9 mouse cellular contexts compared by ENCODE assay signal in genomic region chr7:29471309-29471708, GRCm38 (mm10). TPM values are rescaled to one million over a fixed set of nuclear protein-coding genes. Genes with fewer than 3 reads are reported as not detected.
DNase-seq lines count a peak whose midpoint lies in the region; ATAC-seq and TF ChIP-seq lines count a peak whose summit lies in the region.
"Had no signal": no experiment of that assay in that cellular context is flagged by ENCODE, and none has a peak within 500 bp of the region (broad histone marks: within the 10 kb centered on the region; RNA-seq: fewer than 3 reads in every experiment).

No protein-coding gene starts in this region.

- no peak overlapping the region for H3K4me3 ChIP-seq in hindbrain, embryonic 13.5 days
- H3K4me3 ChIP-seq in hindbrain, embryonic 12.5 days: no peak overlapping the region
- H3K4me3 ChIP-seq in stomach, embryonic 16.5 days (replicated peaks; ENCODE audit: low read length): no peak overlapping the region
- H3K4me3 ChIP-seq: midbrain, embryonic 10.5 days had no signal

- DNase-seq in Patski (ENCODE audit: low read depth, low spot score): no peak
- peak; percentile 74 for DNase-seq in kidney, postnatal 10 days
- no peak for DNase-seq in right cerebral cortex, postnatal 25 days
- no peak for DNase-seq in cerebellum, adult 9-11 months
- no peak for DNase-seq in gastrocnemius, postnatal 25 days

- CTCF ChIA-PET in Patski (lab: Charles Lee): interaction anchor here (1.2 kb wide), 1 partner anchor 9 kb away, joined by 3 read pairs; no protein-coding TSS in a partner anchor

- no peaks in the 10 kb centered on the region for H3K27me3 ChIP-seq in hindbrain, embryonic 13.5 days
- H3K27me3 ChIP-seq in hindbrain, embryonic 12.5 days: no peaks in the 10 kb centered on the region
- H3K27me3 ChIP-seq in Patski: no peaks in the 10 kb centered on the region
- no peaks in the 10 kb centered on the region for H3K27me3 ChIP-seq in stomach, embryonic 16.5 days (ENCODE audit: control insufficient read depth, insufficient read depth, low read length)

- H3K36me3 ChIP-seq in hindbrain, embryonic 13.5 days: no peaks in the 10 kb centered on the region
- no peaks in the 10 kb centered on the region for H3K36me3 ChIP-seq in hindbrain, embryonic 12.5 days
- no peaks in the 10 kb centered on the region for H3K36me3 ChIP-seq in stomach, embryonic 16.5 days (ENCODE audit: control insufficient read depth, insufficient read depth, low read length)

- H3K27ac ChIP-seq in hindbrain, embryonic 13.5 days: 0 out of 2 replicates have a peak overlapping the region, but pooled peaks have one; percentile 41
- H3K27ac ChIP-seq in hindbrain, embryonic 12.5 days: no peak overlapping the region
- H3K27ac ChIP-seq in stomach, embryonic 16.5 days (ENCODE audit: low read length): peak overlapping the region; percentile 44
- H3K27ac ChIP-seq: midbrain, embryonic 10.5 days had no signal

- 55% methylated on average over 7 of the region's 7 CpGs for WGBS in hindbrain, embryonic 13.5 days
- 54% methylated on average over 7 of the region's 7 CpGs for WGBS in hindbrain, embryonic 12.5 days
- WGBS in stomach, embryonic 16.5 days: 47% methylated on average over 7 of the region's 7 CpGs

- H3K4me2 ChIP-seq in hindbrain, embryonic 13.5 days: no peak overlapping the region
- no peak overlapping the region for H3K4me2 ChIP-seq in hindbrain, embryonic 12.5 days (replicated peaks)
- no peak overlapping the region for H3K4me2 ChIP-seq in stomach, embryonic 16.5 days (ENCODE audit: low read depth, low read length)

- POLR2A ChIA-PET in Patski (lab: Charles Lee): no interaction called here

- peaks cover 31% of the 10 kb centered on the region for H3K4me1 ChIP-seq in hindbrain, embryonic 13.5 days (replicated peaks)
- peaks cover 22% of the 10 kb centered on the region for H3K4me1 ChIP-seq in hindbrain, embryonic 12.5 days
- H3K4me1 ChIP-seq in stomach, embryonic 16.5 days (ENCODE audit: control insufficient read depth, insufficient read depth, low read length): peaks cover 39% of the 10 kb centered on the region

- no peak for ATAC-seq in hindbrain, embryonic 13.5 days (ENCODE audit: low FRiP score)
- no peak; the same call in 1 of the 2 replicates for ATAC-seq in hindbrain, embryonic 12.5 days (ENCODE audit: low FRiP score)
- ATAC-seq in Patski: peak; percentile 33
- peak; percentile 62 for ATAC-seq in stomach, embryonic 16.5 days (ENCODE audit: insufficient read depth, low FRiP score)

- in situ Hi-C loops in Patski (cut with MboI; ENCODE audit: low pct_unique_long_range_greater_than_20kb): no loop called here

- H3K9ac ChIP-seq in hindbrain, embryonic 13.5 days: 0 out of 2 replicates have a peak overlapping the region, but pooled peaks have one; percentile 3
- no peak overlapping the region for H3K9ac ChIP-seq in hindbrain, embryonic 12.5 days
- no peak overlapping the region for H3K9ac ChIP-seq in stomach, embryonic 16.5 days (ENCODE audit: low read length)

- H3K9me3 ChIP-seq in hindbrain, embryonic 13.5 days: no peaks in the 10 kb centered on the region
- no peaks in the 10 kb centered on the region for H3K9me3 ChIP-seq in hindbrain, embryonic 12.5 days (replicated peaks)
- H3K9me3 ChIP-seq in stomach, embryonic 16.5 days (replicated peaks; ENCODE audit: control insufficient read depth, low read length): no peaks in the 10 kb centered on the region
- H3K9me3 ChIP-seq: midbrain, embryonic 10.5 days had no signal

- TF ChIP-seq CTCF in Patski (IDR thresholded peaks at IDR 0.05): no peak

RNA-seq across cellular contexts. Expression of gene Sipa1l3, which starts 47.1 kb away (rescaled TPM):
- polyA plus RNA-seq in hindbrain, embryonic 13.5 days (2015; fragmentation: Nextera tagmentation; extraction: Ambion mirVana): 12.6 and 13.7 TPM in 2 replicates
- polyA plus RNA-seq in hindbrain, embryonic 12.5 days (2016; fragmentation: Nextera tagmentation; extraction: Ambion mirVana): 15.9 and 18.3 TPM in 2 replicates
- 27.2 TPM for polyA plus RNA-seq in Patski (2021)
- 18.4 and 22.2 TPM in 2 replicates for polyA plus RNA-seq in stomach, embryonic 16.5 days (2015; fragmentation: Nextera tagmentation; extraction: Ambion mirVana)
- 1 to 10 TPM; 7.3 to 8.1 TPM for total RNA-seq in gastrocnemius, postnatal 25 days (2021)

Comparison
In these comparisons a context has a peak if more than half of its experiments do, and no peak if none do; other contexts are left out.
1. ATAC-seq: peak in Patski (single experiment) and stomach, embryonic 16.5 days (single experiment); none in hindbrain, embryonic 13.5 days (single experiment) and hindbrain, embryonic 12.5 days (single experiment).